Mouse (Mus musculus) thymus, postnatal 0 days (tissue): ENCODE data around the gene Atg7. TPM values are rescaled to one million over a fixed set of nuclear protein-coding genes. Genes with fewer than 3 reads are reported as not detected.

ENCODE experiments used
- DNase-seq: peaks from one replicate; pipeline ENCODE4 v3.0.0-alpha.2; 2015; ENCODE audit warnings: low spot score
- polyA plus RNA-seq: library from polyadenylated mRNA; unstranded; fragments of >200 nt; fragmentation: Nextera tagmentation; extraction: Ambion mirVana; gene quantifications from 2 replicates; pipeline ENCODE4 v1.2.1, GENCODE M21; 2015

The Atg7 gene
- polyA plus RNA-seq, 1 experiment from 2014 or later = 19.6 TPM

DNA sequence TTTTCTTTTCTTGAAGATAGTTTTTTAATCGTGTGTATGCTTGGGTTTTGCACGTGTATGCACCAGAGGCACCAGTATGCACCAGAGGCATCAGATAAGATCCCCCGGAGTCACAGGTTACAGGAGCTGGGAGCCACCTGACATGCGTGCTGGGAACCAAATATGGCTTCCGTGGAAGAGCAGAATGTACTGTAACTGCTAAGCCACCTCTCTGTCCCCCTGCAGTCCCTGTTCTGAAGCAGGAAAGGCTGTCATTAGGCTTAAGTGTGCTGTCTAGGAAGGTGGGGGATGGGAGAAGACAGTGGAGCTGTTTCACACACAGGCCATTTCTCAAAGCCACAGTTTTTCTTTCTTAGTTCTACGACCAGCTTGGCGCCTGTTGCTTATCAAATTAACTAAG, 205.9 kb downstream of the Atg7 start:
- no peak for DNase-seq

DNA sequence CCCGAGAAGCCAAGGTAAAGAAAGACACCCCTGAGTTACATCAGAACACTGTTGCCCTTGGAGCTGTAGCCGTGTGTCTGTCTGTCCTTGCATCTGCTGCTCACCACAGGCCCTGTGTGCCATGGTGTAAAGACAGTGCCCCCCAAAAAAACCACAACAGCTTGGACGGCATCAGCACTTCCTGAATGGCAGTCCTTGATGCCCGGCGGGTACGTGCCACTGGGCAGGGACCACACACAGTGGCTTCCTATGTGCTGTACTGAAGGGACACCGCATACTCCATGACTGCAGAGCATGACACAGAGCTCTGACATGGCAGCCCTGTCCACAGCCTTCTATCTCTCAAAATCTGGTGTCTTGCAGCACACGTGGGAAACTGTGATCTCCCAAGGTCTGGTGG, 206.9 kb downstream of the Atg7 start:
- DNase-seq = no peak

DNA sequence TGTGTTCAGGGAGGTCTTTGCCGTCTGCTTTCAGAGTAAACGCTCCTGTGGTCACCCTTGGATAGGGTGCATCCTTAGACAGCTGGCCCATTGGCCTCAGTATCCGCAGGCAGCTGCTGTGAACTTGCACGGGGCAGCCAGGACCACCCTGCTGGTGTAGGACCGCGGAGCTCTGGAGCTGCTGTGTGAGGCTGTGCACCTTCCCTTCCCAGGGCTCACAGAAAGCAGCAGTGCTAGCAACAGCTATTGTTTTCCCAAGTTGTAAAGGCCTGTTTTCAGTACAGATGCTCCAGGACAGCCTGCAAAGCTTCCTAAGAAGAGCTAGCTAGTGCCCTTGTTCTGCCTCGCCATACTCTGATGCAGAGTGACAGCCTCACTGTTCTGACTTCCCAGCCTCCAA, 208.8 kb downstream of the Atg7 start:
- no peak for DNase-seq

GRCm38 (mm10) chr6:114852739-114853138, 209.8 kb downstream of the Atg7 start:
- DNase-seq = no peak

GRCm38 (mm10) chr6:114854368-114854767, 211.5 kb downstream of the Atg7 start:
- no peak for DNase-seq

GRCm38 (mm10) chr6:114855644-114856043, 212.7 kb downstream of the Atg7 start:
- DNase-seq = no peak

DNA sequence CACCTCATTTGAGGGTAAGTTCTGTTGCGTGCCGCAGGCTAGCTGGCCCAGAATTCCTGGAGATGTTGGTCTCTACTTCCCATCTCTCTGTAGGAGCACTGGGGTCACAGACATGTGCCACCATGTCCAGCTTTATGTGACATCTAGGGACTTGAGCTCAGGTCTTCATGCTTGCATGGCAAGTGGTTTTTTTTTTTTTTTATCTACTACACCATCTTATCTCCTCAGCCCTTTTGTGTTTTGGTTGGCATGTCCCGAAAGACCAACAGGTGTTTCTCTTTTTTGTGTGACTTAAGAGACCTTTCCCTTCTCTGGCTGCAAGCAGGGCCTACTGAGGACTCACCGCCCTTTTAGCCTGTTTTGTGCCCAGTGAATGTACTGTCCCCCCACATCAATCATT, 213.6 kb downstream of the Atg7 start:
- no peak for DNase-seq

DNA sequence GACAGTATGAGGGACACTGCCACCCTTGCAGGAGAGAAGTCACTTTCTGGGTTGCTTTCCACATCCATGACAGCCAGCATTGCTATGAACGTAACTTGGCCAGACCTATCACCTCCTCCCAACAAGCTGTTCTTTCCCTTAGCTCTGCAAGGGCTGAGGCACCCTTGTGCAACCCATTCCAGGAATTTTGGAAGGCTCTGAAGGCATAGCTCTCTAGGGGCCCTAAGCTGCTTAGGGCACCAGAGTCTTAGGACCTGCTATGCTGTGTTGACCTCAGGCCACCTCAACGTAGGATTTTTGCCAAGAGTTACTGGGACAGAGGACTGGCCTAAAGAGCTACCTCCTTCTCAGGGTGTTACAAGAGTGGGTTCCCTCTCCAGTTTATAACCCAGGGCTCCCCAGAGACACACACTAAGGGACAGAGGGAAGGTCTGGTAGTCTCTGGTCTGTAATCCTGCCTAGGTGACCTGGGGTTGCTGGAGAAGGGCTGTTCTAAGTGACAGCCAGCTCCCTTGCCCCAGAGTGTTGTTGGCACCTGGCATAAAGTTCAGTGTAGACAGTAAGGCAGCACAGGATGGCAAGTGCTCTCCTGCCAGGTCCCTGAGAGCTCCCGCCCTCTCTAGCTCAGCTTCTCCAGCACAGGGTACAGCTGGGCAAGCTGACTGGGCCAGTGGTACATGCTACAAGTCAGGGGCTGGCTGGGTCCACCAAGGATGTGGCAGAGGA, 215.3 kb downstream of the Atg7 start:
- no peak for DNase-seq

GRCm38 (mm10) chr6:114858722-114859053, 215.8 kb downstream of the Atg7 start:
- no peak for DNase-seq

DNA sequence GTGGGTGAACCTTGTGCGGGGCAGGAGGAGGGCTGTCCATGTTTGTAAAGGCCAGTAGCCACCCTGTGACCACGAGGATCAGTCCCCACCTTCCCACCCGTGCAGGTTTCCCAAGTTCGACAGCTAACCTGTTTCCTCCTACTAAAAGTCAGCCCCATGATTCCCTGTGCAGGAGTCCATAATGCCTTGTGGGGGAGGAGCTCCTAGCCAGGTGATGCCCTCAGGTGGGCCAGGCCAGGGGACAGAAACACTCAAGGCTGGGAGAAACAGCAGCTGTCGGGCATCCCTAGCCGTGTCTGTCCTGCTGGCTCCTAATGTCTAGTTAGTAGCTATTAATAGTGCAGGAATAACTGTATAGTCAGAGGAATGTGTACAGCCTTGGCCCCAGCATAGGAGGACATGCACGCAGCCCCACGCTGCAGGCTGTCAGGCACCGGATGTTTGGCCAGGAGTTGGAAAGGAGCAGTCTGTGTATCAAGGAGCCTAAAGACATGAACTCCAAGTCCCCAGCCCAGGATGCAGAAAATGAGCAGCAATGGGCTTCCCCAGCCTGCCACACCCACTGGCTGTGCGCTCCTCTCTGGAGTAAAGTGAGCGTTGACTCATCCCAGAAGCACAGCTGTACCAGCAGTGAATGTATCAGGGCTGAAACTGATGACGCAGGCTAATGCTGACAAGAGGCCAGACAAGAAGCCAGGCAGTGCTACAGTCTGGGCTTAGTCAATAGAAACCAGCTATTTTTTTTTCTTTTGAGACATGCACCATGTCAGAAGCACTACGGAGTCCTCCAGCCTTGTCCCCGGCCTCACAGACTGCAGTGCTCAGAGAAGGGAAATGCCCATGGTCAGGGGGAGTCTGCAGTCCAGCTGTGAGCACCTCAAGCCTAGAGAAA, 218.0 kb downstream of the Atg7 start:
- DNase-seq = no peak

DNA sequence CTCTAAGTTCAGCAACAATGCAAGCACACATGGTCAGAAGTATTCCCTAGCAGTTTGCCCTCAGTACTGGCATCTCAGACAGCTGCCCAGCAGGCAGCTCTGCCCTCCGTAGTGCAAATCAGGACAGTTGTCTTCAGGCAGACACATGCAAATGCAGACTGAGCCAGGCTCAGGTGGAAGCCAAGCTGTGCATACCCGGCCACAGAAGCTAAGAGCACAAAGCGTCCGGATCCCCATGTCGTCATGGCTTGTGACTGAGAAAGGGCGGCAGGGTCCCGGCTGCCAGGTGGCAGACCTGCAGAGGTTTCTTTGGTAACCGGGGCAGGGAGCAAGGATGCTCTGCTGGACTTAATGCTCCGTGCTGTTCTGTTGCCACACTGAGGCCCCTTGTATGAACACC, 218.7 kb downstream of the Atg7 start:
- DNase-seq = no peak

- no peak for DNase-seq
Measured at GRCm38 (mm10) chr6:114862046-114862445, 219.1 kb downstream of the Atg7 start.

DNA sequence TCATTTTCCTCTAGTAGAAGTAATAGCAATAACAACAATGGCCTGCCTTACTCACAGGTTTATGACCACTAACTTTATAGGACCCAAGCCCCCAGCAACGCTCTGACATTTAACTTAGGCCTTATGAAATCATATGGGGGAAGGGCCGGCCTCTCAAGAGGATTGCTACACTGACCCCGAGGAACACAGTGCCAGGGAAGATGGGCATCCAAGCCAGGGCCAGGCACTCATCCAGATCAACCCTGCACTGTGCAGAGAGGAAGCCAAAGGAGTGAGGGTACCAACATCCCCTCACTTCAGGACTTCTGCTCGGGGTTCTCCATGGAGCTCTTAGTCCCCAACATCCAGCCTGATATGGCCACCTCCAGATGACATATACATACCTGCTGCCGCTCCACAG, 220.6 kb downstream of the Atg7 start:
- no peak for DNase-seq

- no peak for DNase-seq
Measured at GRCm38 (mm10) chr6:114864421-114864820, 221.5 kb downstream of the Atg7 start.

- DNase-seq = no peak
Measured at GRCm38 (mm10) chr6:114866078-114866477, 223.2 kb downstream of the Atg7 start.

DNA sequence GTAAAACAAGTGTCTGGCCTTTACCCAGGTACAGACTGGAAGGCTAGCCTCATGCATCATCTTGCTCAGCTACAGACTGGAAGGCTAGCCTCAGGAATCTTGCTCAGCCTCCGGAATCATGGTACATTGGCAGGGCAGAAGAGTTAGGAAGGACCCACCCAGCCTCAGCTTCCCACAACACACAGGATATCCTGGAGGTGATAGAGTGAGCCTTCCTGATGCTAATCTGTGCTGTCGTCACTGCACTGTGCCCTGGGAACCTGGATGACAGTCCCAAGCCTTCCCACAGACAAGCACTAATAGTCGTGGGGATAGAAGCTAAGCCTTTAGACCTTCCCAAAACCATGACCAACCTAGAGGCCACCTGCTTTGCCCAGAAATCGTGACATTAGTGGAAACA, 223.7 kb downstream of the Atg7 start:
- DNase-seq = no peak

DNA sequence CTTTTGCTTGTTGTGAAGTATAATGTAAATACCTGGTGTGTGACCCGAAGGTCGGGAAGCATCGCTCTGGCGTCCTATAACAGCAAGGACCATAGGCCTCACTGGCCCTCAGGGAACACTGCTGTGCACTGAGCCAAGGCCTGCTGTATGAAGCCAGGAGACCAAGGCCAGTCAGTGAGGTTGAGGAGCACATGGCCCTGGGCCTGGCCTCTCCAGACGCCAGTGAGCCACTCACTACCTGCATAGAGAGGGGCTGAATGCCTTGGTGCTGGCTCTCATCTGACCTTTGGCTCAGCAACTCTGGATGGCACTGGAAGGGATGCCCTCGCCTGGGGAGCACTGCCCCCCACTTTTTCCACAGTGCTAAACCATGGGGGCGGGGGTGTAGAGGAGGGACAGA, 225.8 kb downstream of the Atg7 start:
- no peak for DNase-seq

DNA sequence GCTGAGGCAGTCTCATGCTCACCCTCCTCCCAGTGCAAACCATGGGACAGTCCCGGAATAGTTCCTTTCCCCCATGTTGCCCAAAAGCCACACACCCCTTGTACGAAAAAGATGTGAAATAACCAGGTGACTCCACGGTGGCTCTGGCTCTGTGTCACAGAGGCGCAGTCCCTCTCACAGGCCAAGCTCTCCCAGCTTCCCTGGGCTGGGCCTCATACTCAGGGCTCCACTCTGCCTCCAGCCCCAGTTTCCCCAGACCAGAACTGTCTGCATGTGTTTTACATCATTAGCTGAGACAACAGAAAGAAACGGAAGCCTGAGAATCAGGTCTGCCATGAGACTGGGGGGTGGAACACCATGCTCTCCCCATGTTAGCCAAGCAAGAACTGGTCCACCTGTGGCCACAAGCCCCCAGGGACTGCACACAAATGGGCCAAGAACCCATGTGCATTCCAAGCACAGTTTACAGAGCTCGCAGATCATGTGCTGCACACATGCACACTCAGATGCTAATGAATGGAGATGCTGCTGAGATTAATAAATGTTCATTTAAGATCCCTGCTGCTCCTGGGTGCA, 226.7 kb downstream of the Atg7 start:
- DNase-seq = no peak

DNA sequence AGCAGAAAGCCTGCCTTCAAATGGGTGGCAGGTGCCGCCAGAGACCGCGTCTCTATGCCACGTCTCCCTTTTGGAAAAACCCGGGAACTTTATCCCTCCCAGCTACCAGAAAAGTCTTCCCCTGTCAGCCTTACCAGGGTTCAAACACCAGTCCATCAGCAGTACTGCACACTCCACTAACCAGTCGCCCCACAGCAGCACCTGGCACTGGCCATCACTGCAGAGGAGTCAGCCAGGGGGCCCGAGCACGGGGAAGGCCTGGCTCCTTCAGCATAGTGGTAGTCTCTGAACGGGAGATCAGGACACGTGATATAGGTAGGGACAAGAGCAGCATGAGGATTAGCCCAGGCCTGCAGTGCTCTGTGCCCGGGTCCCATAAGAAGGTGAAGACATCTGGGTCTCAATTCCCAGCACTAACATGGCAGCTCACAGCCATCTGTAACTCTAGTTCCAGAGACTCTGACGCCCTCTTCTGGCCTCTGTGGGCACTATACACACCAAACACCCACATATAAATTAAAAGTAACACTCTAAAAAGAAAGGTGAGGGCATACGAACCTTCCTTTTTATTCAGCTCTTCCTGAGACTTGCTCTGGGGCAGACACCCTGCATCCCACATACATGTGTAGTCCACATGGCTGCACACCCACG, 228.2 kb downstream of the Atg7 start:
- DNase-seq = no peak

DNA sequence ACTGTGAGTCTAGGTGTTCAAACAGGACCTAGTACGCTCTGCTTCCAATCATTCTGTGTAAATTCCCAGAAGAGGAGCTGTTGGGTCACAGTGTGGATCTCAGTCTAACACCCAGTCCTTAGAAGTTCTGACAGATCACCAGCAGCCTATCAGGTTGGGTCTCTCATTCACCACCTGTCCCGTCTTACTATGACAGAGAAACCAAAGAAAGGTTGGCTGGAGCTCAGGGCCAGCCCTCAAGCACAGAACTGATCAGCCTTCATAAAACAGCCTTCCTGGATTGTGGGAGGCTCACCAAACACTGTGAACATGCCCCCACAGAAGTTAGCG, 230.9 kb downstream of the Atg7 start:
- DNase-seq = peak; percentile 28

GRCm38 (mm10) chr6:114874138-114874928, 231.4 kb downstream of the Atg7 start:
- peak; percentile 40 for DNase-seq
